Mouse (Mus musculus) cortical plate, adult 2 months (tissue): ENCODE results near the gene Smoc1.

Experiments used
- CTCF ChIP-seq: fragments of 200-500 bp; IDR thresholded peaks from 2 replicates; pipeline ENCODE4 v1.5.1; 2011; ENCODE audit warnings: mild to moderate bottlenecking, control low read depth, low read length; ENCODE audit not compliant: insufficient read depth; ENCODE audit errors: extremely low read depth
- POLR2A ChIP-seq: fragments of 200-500 bp; IDR thresholded peaks from 2 replicates; pipeline ENCODE4 v1.6.1; 2011; ENCODE audit warnings: mild to moderate bottlenecking, low read length, control low read depth; ENCODE audit not compliant: insufficient read depth; ENCODE audit errors: extremely low read depth

GRCm38 (mm10) chr12:81101691-81102090 lies 75.1 kb downstream of the Smoc1 start:
- TF ChIP-seq CTCF (no peak), POLR2A (no peak)
